Mouse (Mus musculus) telencephalon, adult 2 months (tissue): ENCODE data around the gene Pnkd.

Experiments
- DNase-seq: peaks from one replicate; pipeline ENCODE4 v3.0.0-alpha.2; 2011; ENCODE audit warnings: low read depth, low spot score

Pnkd gene

DNA sequence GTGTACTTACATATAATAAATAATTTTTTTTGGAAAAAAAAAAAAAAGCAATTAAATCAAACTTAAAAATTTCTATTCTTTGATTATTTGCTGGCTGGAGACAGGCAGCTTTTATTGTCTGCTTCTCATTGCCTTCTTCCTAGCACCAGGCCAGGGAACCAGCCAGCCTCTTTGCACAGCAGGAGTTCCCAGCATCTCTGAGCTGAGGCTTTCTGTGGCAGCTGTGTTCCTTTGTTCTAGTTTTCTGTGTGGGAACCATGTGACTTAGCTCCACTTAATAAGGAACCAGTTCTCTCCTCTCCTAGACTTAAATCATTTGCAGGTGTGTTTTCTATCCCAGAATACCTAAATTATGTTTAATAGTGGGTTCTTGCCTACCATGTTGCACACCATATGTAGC is 72.8 kb downstream of the Pnkd start:
- DNase-seq = no peak

DNA sequence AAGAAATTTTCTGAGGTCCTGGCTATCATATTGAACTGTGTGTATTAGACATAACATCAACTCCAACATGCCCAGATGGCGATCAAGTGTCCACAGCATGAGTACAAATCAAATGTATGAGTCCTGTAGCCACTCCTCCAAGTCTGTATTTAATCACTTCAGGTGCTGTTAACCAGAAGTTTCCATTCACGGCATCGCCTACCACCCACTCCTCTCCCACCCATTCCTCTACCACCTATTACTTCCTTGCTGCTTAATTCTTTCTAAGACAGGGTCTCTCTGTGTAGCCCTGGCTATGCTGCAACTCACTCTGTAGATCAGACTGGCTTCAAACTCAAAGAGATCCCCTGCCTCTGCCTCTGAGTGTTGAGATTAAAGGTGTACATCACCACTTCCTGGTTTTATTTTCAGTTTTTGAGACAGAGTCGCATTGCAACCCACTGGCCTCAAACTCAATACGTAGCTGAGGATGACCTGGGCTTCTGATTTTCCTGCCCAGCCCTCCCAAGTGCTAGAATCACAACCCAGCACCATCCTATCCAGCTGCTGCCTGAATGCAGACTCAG is 75.3 kb downstream of the Pnkd start:
- DNase-seq = no peak

DNA sequence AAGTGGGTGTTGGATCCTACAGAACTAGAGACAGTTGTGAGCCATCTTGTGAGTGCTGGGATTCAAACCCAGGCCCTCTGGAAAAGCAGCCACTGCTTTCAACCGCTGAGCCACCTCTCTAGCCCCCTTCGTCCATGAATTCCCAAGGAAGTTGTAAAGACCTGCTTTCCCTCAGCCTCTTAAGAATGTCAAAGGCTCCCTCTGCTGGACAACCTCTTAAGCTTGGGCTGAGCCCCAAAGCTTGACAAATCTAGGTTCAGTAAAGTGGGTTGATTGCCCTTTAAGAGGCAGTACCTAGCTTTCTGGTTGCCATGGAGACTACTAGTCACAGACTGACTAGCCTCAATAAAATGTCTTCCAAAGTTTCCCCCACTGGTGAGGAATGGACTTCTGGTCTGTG is 77.1 kb downstream of the Pnkd start, which contains the start of gene Catip:
Catip (plus strand) TSS at position 297 of the 400 bp plus-strand sequence.
- peak; percentile 90 for DNase-seq

DNA sequence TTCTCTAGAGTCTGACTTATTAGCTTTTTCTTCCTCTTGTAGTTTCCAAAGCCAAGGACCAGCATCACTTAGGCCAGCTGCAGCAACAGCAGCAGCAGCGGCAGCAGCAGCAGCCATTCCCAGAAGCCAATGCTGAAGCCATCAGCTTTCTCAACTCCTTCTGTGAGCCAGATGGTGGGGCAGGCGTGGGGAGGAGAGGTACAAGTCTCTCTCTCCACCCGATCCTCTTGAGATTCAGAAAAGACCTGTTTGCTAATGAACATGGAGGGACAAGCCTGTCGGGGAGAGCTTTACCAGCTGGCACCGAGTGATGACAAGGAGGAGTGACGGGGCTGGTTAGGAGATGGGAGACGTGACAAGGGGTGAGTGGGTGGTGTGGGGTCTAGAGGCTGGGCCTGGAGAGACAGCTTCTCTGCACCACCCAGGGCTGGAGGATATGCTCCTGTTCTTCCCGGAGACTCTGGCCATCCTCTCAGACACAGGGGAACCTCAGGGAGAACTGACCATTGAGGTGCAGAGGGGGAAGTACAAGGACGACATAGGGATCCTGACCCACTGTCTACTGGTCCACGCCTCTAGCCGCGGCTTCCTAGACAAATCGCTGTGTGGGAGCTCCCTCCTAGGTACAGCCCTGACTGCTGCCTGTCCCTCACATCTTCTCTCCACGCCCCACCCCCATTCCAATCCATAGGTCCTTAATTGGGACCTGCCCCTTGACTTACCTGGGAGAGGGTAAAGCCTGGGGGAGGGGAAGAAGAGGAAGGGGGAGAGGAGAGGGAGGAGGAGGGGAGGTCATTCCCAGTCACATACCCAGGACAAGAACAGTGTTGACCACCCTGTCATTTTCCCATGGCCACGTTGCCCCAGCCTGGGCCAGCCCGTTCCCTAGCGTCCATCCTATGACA is 77.8 kb downstream of the Pnkd start:
- no peak for DNase-seq

DNA sequence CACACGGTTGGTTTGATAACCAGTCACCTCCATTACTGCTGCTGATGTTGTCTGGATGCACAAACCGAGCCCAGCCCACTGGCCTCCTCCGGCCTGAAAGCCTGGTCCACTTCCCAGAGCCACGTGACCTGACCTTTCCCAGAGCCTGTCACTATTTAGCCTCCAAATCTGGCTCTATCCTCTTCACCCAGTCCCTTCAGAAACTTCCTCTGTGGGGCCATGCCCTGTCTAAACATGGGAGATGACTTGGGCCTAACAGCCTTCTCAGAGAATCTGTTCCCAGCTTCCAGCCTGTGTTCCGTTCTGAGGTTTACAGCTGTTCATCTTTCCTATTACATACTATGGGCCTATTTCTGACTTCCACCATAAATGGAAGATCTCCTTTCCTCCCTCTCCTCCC is 78.7 kb downstream of the Pnkd start:
- DNase-seq = no peak

DNA sequence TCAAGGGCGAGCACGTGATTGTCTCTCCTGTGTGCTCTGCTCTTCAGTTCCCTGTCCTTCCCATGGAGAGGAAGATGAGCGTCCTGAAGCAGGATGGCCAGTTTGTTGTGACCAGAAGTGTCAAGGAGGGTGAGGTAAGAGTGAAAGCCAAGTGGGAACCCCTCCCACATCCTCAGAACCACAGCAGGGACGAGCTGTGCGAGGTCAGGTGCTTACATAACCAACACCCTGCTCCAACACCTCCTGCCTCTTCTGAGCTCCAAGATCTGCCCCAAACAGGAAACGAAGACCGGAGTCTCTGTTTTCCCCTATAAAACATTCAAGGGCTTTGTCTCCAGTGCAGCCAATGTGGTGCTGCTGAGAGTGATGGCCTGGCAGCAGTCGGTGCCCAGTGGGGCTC is 79.5 kb downstream of the Pnkd start:
- no peak for DNase-seq

DNA sequence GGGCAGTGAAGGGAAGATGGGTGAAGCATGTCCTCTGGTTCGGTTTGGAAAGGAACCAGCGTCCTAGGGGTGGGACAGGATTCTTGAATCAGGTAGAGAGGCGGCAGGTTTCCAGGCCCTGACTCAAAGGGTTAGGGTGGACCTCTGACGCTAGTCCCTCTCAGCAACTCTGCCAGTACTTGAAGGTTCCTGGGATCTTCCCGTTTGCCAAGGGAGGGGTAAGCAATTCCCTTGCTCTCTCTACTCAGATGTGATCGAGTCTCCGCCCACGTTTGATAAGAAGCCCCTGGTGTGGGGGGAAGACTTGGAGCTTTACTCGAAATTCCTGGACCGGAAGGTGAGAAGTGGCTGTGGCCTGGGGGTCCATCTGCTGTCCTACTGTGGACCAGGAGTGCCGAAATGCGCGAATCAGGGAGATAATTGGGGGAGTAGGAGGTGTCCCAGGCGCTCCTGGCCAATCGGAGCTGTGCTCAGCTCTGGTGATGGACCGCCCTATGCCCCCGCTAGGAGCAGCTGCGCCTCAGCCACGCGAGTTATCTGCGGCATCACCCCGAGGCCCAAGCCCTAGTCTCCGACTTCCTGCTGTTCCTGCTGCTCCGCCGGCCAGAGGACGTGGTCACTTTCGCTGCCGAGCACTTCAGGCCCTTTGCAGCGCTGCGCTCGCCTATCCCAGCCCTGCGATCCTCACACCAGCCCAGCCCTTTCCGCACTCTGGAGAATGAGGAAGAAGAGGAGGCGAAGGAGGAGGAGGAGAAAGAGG is 83.3 kb downstream of the Pnkd start:
- DNase-seq = no peak

DNA sequence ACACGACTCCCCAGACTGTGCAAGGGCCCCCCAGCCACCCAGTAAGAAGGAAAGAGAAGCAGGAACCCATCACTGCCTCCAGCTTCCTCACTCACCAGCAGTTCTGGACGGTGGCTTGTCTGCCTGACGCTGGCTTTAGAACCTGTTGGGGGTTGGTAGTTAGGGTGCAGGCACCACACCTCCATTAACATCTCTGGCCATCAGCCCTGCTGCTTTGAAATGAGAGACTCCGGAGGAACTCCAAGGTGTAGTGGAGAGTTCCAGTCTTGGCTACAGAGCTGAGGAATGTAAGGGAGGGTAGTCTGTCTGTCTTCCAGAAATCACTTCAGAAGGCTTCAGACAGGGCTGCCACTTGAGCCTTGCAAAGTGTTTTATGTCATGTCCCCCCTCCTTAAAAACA is 85.3 kb downstream of the Pnkd start:
- no peak for DNase-seq

DNA sequence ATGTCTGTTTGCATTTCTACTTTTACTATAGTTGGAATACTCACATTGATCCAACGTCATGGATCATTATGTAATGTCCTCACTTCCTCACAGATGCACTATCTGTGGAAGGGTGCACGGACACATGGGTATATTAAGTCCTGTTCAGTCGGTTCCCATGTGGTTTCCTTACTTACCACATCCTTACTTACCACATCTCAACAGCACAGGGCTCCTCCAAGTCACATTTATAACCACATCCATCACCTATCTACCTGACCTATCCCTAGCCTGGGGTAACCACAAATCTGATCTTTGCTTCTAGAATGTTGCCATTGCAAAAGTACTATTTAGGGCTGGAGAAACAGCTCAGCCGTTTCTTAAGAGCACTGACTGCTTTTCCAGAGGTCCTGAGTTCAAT is 88.6 kb downstream of the Pnkd start:
- no peak for DNase-seq

DNA sequence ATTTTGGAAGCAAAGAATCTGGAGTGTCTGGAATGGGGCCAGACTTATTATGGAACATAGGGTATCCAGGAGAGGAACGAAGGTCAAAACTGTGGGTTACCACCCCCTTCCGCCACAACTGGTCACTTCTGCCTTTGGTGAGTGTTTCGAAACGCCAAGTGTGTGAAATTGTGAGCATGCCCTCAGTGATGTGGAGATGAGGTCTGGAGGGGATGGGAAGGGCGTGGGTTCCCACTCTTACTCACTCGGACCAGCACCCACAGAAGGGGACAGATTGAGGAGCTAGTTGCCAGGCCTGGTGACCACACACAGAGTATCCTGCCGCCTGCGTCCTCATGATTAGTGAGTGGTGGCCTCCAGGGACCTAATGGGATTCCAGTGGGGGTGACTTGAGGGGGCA is 90.2 kb downstream of the Pnkd start, which contains the start of gene Slc11a1:
Slc11a1 (plus strand) TSS at position 216 of the 400 bp plus-strand sequence.
- no peak for DNase-seq

DNA sequence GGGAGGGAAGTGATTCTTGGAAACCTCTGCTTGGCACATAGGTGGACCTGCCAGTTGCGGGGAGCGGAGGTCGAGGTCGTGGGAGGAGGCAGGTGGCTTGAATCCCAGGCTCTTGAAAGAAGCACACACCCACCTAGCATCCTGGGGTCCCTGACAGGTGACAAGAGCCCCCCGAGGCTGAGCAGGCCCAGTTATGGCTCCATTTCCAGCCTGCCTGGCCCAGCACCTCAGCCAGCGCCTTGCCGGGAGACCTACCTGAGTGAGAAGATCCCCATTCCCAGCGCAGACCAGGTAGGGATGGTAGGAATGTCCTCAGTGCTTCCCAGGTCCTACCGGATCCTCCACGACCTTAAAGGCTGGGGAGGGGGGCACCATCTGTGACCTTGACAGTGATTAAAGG is 90.8 kb downstream of the Pnkd start:
- DNase-seq = no peak

DNA sequence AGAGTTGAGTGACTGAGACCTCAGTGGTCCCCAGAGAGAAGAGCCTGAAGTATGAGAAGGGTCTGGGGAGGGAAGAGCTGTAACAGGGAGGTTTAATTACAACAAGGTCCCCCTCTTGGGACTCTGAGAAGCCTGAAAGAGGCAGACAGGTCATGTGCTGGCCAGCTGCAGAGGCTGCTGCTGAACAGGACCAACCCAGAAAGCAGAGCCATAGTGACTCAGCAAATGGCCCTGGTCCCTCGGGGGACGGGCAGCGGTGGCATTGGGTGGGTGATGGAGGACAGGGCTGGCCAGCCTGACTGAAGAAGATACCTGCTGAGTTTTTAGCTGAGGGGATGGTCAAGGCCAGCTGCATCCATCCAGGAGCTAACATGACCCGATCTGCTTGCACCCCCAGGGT is 91.7 kb downstream of the Pnkd start:
- DNase-seq = no peak

DNA sequence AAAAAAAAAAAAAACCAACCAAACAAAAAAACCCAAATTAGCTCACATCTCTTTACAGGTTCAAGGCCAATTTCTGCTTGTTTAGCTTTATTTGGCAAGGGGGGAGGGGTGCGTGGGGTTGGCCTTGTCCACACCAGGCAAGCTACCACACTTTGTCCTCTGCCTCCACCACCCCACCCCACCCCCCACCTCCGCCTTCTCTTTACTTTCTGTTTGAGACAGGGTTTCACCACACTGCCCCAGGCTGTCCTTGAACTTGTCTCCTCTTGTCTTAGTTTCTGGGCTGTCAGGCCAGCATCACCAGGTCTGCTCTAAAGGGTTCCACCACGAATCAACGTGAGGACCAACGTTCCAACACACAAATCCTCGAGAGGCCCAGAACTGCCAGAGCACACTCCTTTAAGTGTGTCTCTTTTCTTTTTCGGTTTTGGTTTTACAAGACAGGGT is 94.4 kb downstream of the Pnkd start:
- no peak for DNase-seq

DNA sequence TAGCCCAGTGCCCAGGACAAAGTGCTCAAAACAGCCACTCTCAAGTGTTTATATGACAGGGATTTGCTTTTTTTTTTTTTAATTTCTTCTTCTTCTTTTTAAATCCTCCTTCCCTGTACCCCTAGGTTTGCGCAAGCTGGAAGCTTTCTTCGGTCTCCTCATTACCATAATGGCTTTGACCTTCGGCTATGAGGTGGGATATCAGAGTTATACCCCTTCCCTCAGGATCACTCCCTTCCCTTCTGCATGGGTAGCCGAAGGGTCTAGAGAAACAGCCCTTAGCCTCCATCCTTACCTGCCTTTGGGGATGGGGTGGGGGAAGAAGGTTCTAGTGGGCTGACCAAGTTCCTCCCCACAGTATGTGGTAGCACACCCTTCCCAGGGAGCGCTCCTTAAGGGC is 95.8 kb downstream of the Pnkd start:
- DNase-seq = no peak

DNA sequence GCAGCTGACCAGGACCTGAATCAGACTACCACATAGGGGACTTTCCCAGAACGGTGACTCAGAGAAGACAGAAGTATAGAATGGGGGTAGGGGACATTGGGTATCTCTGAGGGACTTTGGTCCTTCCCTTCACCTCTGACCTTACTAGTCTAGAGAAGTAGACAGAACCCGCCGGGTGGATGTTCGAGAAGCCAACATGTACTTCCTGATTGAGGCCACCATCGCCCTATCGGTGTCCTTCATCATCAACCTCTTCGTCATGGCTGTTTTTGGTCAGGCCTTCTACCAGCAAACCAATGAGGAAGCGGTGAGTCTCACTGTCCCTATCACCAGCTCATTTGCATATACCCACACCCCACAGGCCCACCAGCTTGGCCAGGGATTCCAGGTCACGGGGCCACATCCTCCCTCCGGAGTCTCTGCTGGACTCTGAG is 96.9 kb downstream of the Pnkd start:
- no peak for DNase-seq

DNA sequence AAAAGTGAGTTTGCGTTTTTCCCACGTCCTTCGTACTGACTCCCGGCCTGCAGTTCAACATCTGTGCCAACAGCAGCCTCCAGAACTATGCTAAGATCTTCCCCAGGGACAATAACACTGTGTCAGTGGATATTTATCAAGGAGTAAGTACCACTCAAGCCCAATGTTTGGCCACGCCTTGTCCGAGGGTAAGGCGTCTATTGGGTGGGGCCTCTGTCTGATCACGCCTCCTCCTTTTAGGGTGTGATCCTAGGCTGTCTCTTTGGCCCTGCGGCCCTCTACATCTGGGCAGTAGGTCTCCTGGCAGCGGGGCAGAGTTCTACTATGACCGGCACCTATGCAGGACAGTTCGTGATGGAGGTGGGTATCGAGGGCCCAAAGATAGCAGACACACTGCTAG is 98.7 kb downstream of the Pnkd start:
- DNase-seq = no peak

DNA sequence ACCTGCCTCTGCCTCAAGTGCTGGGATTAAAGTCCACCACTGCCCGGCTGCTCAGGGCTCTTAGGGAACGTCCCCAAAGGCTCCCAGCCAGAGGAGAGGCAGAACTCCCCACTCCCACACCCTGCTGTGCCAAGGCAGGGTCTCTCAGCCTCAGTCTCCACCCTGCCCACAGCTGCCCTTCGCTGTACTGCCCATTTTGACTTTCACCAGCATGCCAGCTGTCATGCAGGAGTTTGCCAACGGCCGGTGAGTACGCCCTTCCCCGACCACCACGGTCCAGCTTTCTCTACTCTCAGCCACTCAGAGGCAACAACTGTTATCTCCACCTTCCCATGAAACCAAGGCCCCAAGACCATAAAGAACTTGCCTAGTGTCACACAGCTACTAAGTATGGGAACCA is 99.8 kb downstream of the Pnkd start:
- no peak for DNase-seq

DNA sequence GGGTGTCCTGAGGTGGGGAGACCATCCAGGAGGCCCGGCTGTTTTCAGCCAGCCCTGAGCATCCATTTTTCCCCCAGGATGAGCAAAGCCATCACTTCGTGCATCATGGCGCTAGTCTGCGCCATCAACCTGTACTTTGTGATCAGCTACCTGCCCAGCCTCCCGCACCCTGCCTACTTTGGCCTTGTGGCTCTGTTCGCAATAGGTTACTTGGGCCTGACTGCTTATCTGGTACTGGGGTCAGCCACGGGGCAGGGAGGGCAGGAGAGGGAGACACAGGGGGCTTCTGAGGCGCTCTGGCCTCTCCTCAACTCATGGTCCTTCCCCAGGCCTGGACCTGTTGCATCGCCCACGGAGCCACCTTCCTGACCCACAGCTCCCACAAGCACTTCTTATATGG is 100.3 kb downstream of the Pnkd start:
- DNase-seq = no peak

DNA sequence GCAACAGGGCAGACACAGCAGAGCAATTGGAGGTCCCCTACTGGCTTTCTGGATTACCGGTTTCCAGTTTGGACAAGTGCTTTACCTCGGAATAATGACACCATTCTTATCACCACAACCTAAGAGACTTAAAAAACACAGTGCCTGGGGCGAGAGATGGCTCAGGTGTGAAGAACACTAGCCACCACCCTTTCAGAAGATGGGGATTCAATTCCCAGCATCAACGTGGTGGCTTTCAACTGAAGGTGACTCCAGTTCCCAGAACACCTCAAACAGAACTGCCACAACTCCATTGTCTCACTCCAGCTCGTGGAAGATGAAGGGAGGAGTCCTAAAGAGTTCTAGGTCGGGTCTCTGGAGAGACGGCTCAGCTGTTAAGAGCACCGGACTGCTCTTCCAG is 100.8 kb downstream of the Pnkd start:
- DNase-seq = no peak

DNA sequence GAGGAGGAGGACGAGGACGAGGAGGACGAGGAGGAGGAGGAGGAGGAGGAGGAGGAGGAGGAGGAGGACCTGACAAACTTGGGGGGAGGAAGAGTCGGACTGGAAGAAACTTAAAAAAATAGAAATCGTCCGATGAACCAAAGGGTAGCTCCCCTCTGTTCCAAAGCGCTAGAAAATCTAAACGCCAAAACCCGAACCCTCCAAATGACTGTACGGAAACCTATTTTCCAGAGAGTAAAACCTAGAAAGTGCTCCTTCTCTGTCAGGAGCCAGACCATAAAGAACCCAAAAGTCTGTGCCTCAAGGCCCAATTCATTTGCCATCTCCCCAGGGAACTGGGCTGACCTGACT is 101.6 kb downstream of the Pnkd start:
- no peak for DNase-seq

DNA sequence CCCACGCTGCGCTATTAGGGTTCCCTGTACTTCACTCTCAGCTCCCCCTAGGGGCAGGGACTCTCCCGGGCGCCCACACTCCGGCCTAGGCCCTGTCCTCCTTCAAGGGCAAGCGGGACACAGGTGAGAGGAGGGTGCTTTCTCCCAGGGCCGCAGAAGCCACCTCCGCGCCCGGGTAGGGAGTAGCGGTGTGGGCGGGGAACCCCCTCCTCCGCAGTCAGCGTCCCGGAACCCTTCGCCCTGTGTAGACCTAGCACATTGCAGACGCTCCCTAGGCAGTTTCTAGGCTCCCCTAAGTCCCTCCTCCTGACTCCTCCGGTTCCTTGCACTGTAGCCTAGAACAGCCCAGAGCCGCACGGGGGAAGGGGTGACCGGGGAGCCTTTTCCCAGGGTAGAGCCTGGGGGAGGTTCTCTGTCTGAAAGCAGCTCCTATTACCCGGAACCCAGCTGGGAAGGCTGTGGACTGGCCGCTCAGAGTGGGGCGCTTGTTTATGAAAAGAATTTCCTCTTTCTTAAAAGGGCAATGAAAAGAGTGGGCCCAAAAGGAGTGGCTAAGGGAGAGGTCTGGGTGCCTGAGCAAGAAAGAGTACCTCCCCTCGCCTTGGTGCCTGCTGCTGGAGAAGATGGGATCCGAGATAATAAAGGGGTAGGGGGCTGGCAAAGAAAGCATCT is 102.1 kb downstream of the Pnkd start:
- DNase-seq = peak; percentile 96
